Mouse (Mus musculus): Measurements from ENCODE around the gene Tsc22d4. TPM values are rescaled to one million over a fixed set of nuclear protein-coding genes. Genes with fewer than 3 reads are reported as not detected.
A peak's percentile ranks its signal among the peaks of the same experiment; 100 is the strongest.

Gene Tsc22d4
- polyA plus RNA-seq, 1 experiment = 483 TPM

GRCm38 (mm10) chr5:137781661-137782060, 36.1 kb downstream of the Tsc22d4 start:
- no peak overlapping the region for H3K4me3 ChIP-seq (ENCODE audit: insufficient read depth, low read depth, low read length)
- 91% methylated on average over 7 of the region's 7 CpGs for WGBS
- H3K27ac ChIP-seq (ENCODE audit: insufficient read depth, low read depth, low read length) = no peak overlapping the region
- H3K4me1 ChIP-seq (ENCODE audit: control insufficient read depth, insufficient read depth, low read length) = peaks cover 38% of the 10 kb centered on the region
- TF ChIP-seq CTCF (IDR thresholded peaks at IDR 0.05; ENCODE audit: insufficient read depth, low read depth, low read length) (no peak), POLR2A (IDR thresholded peaks at IDR 0.05; ENCODE audit: insufficient read depth, low read depth, low read length) (no peak)

GRCm38 (mm10) chr5:137782776-137783522, 37.4 kb downstream of the Tsc22d4 start:
- TF ChIP-seq CTCF (IDR thresholded peaks at IDR 0.05; ENCODE audit: insufficient read depth, low read depth, low read length) (no peak), POLR2A (IDR thresholded peaks at IDR 0.05; ENCODE audit: insufficient read depth, low read depth, low read length) (no peak)
- H3K27ac ChIP-seq (ENCODE audit: insufficient read depth, low read depth, low read length) = no peak overlapping the region
- H3K4me1 ChIP-seq (ENCODE audit: control insufficient read depth, insufficient read depth, low read length) = peaks cover 41% of the 10 kb centered on the region
- H3K4me3 ChIP-seq (ENCODE audit: insufficient read depth, low read depth, low read length) = no peak overlapping the region
- 66% methylated on average over 13 of the region's 13 CpGs for WGBS

GRCm38 (mm10) chr5:137783901-137784540, 38.5 kb downstream of the Tsc22d4 start:
- 54% methylated on average over 9 of the region's 9 CpGs for WGBS
- TF ChIP-seq POLR2A (IDR thresholded peaks at IDR 0.05; ENCODE audit: insufficient read depth, low read depth, low read length) (no peak), CTCF (IDR thresholded peaks at IDR 0.05; ENCODE audit: insufficient read depth, low read depth, low read length) (no peak)

GRCm38 (mm10) chr5:137784546-137784945, 39.0 kb downstream of the Tsc22d4 start:
- 73% methylated on average over 14 of the region's 14 CpGs for WGBS
- Histone ChIP-seq H3K4me1 (ENCODE audit: control insufficient read depth, insufficient read depth, low read length) (peaks cover 41% of the 10 kb centered on the region), H3K27ac (ENCODE audit: insufficient read depth, low read depth, low read length) (no peak overlapping the region), H3K4me3 (ENCODE audit: insufficient read depth, low read depth, low read length) (peak overlapping the region; percentile 81)
- TF ChIP-seq POLR2A (IDR thresholded peaks at IDR 0.05; ENCODE audit: insufficient read depth, low read depth, low read length) = no peak

More at GRCm38 (mm10) chr5:137783901-137784540, 38.5 kb downstream of the Tsc22d4 start:
- no peak overlapping the region for H3K27ac ChIP-seq (ENCODE audit: insufficient read depth, low read depth, low read length)
- H3K4me3 ChIP-seq (ENCODE audit: insufficient read depth, low read depth, low read length) = no peak overlapping the region
- H3K4me1 ChIP-seq (ENCODE audit: control insufficient read depth, insufficient read depth, low read length) = peaks cover 44% of the 10 kb centered on the region

GRCm38 (mm10) chr5:137785164-137786031, 39.9 kb downstream of the Tsc22d4 start:
- Histone ChIP-seq H3K27ac (ENCODE audit: insufficient read depth, low read depth, low read length) (peak overlapping the region; percentile 95), H3K4me3 (ENCODE audit: insufficient read depth, low read depth, low read length) (peak overlapping the region; percentile 81), H3K4me1 (ENCODE audit: control insufficient read depth, insufficient read depth, low read length) (peaks cover 38% of the 10 kb centered on the region)
- no peak for TF ChIP-seq POLR2A (IDR thresholded peaks at IDR 0.05; ENCODE audit: insufficient read depth, low read depth, low read length)
- no peak for TF ChIP-seq CTCF (IDR thresholded peaks at IDR 0.05; ENCODE audit: insufficient read depth, low read depth, low read length)
- 1% methylated on average over 60 of the region's 62 CpGs for WGBS

- Histone ChIP-seq H3K4me3 (ENCODE audit: insufficient read depth, low read depth, low read length) (peak overlapping the region; percentile 81), H3K4me1 (ENCODE audit: control insufficient read depth, insufficient read depth, low read length) (peaks cover 38% of the 10 kb centered on the region), H3K27ac (ENCODE audit: insufficient read depth, low read depth, low read length) (peak overlapping the region; percentile 97)
- 0 out of 2 replicates have a peak, but pooled peaks have one; percentile 23 for TF ChIP-seq CTCF (IDR thresholded peaks at IDR 0.05; ENCODE audit: insufficient read depth, low read depth, low read length)
- TF ChIP-seq POLR2A (IDR thresholded peaks at IDR 0.05; ENCODE audit: insufficient read depth, low read depth, low read length) = peak; percentile 82
- under 1% methylated on average over 79 of the region's 79 CpGs for WGBS
Measured at GRCm38 (mm10) chr5:137786109-137786942, 40.8 kb downstream of the Tsc22d4 start.

GRCm38 (mm10) chr5:137787151-137787928, 41.8 kb downstream of the Tsc22d4 start, which contains the start of the genes Mepce and Zcwpw1:
Mepce (minus strand) TSS chr5:137787655.
Zcwpw1 (plus strand) TSS chr5:137787798.
- TF ChIP-seq CTCF (IDR thresholded peaks at IDR 0.05; ENCODE audit: insufficient read depth, low read depth, low read length) (peak; percentile 80), POLR2A (IDR thresholded peaks at IDR 0.05; ENCODE audit: insufficient read depth, low read depth, low read length) (peak; percentile 63)
- under 1% methylated on average over 48 of the region's 48 CpGs for WGBS
- H3K4me1 ChIP-seq (ENCODE audit: control insufficient read depth, insufficient read depth, low read length) = peaks cover 30% of the 10 kb centered on the region
- peak within 1 kb of the TSS; percentile 98 for H3K27ac ChIP-seq (ENCODE audit: insufficient read depth, low read depth, low read length)
- peak within 1 kb of the TSS; percentile 81 for H3K4me3 ChIP-seq (ENCODE audit: insufficient read depth, low read depth, low read length)

All from olfactory bulb, adult 2 months (tissue).